Mouse (Mus musculus): ENCODE measurements around the gene Optc. TPM values are rescaled to one million over a fixed set of nuclear protein-coding genes. Genes with fewer than 3 reads are reported as not detected.

Gene Optc
- polyA plus RNA-seq, 1 experiment = 26.9 TPM

DNA sequence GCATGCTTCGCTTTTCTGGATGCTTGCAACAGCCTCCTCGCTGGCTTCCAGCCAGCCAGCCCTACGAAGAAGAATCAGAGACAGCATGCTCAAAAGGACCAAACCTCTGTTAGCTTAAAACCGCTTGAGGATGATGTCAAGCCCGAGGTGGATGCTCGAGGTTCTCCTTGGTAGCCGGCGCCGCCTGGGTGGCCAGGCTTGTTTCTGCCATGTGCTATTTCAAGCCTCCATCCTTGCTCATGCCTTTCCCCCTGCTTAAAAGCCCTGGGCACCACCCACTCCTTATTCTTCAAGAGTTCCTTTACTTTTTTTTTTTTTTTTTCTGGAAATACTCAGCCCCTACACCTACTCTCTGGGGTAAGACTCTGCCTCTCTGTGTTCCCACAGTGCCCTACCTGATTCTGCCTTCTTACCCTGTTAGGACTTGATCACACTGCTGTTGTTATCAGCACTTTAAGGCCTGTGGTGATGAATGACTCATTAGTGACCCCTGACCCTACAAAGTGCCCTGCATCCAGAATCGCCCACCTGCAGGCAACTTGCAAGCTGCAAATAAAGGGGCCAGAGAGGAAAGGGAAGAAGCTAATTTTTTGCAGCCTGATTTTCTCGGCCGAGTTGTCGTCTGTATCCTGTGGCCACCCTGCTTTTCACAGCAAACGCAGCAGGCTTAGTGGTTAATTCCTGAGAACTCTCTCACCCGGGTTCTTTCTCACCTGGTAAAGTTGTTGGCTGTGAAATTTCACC lies 52.4 kb downstream of the Optc start:
- 35% methylated on average over 15 of the region's 15 CpGs for WGBS

DNA sequence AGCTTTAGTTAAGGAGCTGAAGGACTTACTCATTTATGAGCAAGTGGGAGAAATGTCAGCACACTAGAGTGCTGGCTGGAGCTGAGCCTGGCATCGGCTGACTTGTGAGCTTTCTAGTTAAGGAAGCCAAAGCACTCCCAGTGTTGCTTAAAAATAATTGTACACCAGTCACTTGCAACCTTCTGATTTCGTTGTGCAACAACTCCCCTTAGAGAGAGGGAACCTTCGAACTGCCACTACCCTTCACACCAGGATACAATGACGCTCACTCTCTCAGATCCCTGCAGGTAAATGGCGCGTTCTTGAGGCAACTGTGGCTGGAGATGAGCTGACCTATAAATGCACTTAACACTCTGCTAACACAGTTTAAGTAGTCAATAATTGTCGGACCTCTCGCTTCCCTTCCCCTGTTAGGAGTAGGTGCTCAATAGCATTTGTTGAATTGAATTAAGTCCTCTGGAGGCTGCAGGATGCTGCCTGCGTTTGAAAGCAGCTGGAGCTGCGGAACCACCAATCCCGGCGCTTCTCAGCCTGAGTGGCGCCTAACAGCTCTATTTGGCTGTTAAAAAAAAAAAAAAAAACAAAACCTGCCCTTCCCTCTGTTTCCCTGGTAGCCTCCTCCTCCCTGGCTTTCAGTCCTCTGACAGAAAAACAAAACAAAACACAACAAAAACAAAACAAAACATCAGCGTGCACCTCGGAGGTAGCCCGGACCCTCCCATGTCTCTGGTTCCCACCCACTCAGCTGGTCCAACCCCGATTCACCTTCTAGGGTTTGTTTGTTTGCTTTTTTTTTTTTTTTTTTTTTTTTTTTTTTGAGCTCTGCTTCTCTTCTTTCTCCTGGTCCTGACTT lies 53.2 kb downstream of the Optc start:
- DNase-seq (ENCODE audit: low read depth, low spot score) = no peak
- 7% methylated on average over 17 of the region's 17 CpGs for WGBS

More for the DNA sequence above, 52.4 kb downstream of the Optc start:
- DNase-seq (ENCODE audit: low read depth, low spot score) = no peak

Other genes starting within 250 kb of the Optc start
- 1.4 and 4.7 TPM in 2 replicates for gene Zbed6, start 247.1 kb downstream of the Optc start, polyA plus RNA-seq (2012; rRNA removed)
- 1.0 and 3.0 TPM in 2 replicates for gene Gm38394, start 246.7 kb downstream of the Optc start, polyA plus RNA-seq (2012; rRNA removed)
- 9.5 and 15.7 TPM in 2 replicates for gene Lax1, start 217.9 kb downstream of the Optc start, polyA plus RNA-seq (2012; rRNA removed)
- 9.7 and 16.4 TPM in 2 replicates for gene Atp2b4, start 107.0 kb downstream of the Optc start, polyA plus RNA-seq (2012; rRNA removed)
- 26.8 and 27.0 TPM in 2 replicates for gene Prelp, start 13.4 kb upstream of the Optc start, polyA plus RNA-seq (2012; rRNA removed)
- 1.4 and 1.6 TPM in 2 replicates for gene Fmod, start 129.3 kb upstream of the Optc start, polyA plus RNA-seq (2012; rRNA removed)
- gene Btg2, start 171.1 kb upstream of the Optc start, polyA plus RNA-seq (2012; rRNA removed) = 44.1 and 73.6 TPM in 2 replicates
- gene Chit1, start 203.2 kb upstream of the Optc start, polyA plus RNA-seq (2012; rRNA removed) = not detected in 2 replicates